Mouse (Mus musculus) cerebellum, adult 2 months (tissue): ENCODE results near the gene Ankrd65. TPM values are rescaled to one million over a fixed set of nuclear protein-coding genes. Genes with fewer than 3 reads are reported as not detected.

Experiments used
- DNase-seq, 2 experiments: peaks; one replicate each; pipeline ENCODE4 v3.0.0; 2021
- H3K27ac ChIP-seq: fragments of 200-500 bp; 2 replicates; pipeline ENCODE4 v1.5.1; 2012; ENCODE audit warnings: low read length, control low read depth, inconsistent platforms; ENCODE audit not compliant: insufficient read depth
- H3K27me3 ChIP-seq: fragments of 200-500 bp; 2 replicates; pipeline ENCODE4 v1.6.1; 2012; ENCODE audit warnings: inconsistent platforms, mild to moderate bottlenecking, low read length, moderate library complexity; ENCODE audit not compliant: control insufficient read depth, insufficient read depth
- H3K4me1 ChIP-seq: fragments of 200-500 bp; 2 replicates; pipeline ENCODE4 v1.6.1; 2011; ENCODE audit warnings: low read length; ENCODE audit not compliant: control insufficient read depth, insufficient read depth
- H3K4me3 ChIP-seq: fragments of 200-500 bp; replicated peaks from 2 replicates; pipeline ENCODE3; 2011; ENCODE audit warnings: mild to moderate bottlenecking, low read depth, low read length, control low read depth; ENCODE audit not compliant: insufficient read depth
- CTCF ChIP-seq: fragments of 200-500 bp; IDR thresholded peaks from 2 replicates; pipeline ENCODE4 v1.5.1; 2011; ENCODE audit warnings: low read depth, mild to moderate bottlenecking, control low read depth, low read length, moderate library complexity, borderline replicate concordance; ENCODE audit not compliant: insufficient read depth
- POLR2A ChIP-seq: fragments of 200-500 bp; IDR thresholded peaks from 2 replicates; pipeline ENCODE4 v1.6.1; 2011; ENCODE audit warnings: low read length, control low read depth, borderline replicate concordance; ENCODE audit not compliant: insufficient read depth
- WGBS: fragments of 180-500 bp; shearing (Covaris S2); methylation state at CpG from one replicate; pipeline ENCODE4 v1.1.7; 2018; 5-methylcytosine and 5-hydroxymethylcytosine counted together
- polyA plus RNA-seq: library from polyadenylated mRNA; depleted of rRNA; stranded (reverse); fragments of >200 nt; gene quantifications from 2 replicates; pipeline ENCODE4 v1.2.3, GENCODE M21; 2012

Ankrd65 gene
- polyA plus RNA-seq, 1 experiment, result 0.16 TPM

DNA sequence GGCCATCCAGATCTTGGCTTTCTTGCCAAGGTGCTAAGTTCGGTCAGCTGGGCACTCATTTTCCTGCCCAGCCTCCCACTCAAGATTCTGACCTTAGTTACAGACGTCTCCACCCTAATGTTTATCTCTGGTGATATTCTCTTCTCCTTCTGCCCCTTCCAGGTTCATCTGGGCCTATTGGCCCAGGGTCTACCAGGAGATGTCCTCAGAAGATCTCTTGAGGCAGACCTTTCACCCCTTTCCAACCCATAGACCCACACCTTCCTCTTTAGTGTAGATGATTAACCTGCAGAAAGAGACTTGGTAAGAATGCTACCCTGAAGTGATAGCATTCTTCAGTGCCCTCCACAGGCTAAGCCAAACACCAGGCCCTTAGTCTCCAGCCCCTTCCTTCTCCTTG is 18.5 kb upstream of the Ankrd65 start:
- no peak overlapping the region for H3K4me3 ChIP-seq
- H3K27ac ChIP-seq, result no peak overlapping the region
- no peak for DNase-seq
- WGBS, result 70% methylated on average over 2 of the region's 2 CpGs
- no peaks in the 10 kb centered on the region for H3K27me3 ChIP-seq
- H3K4me1 ChIP-seq, result peaks cover 21% of the 10 kb centered on the region
- TF ChIP-seq CTCF (no peak), POLR2A (no peak)

GRCm38 (mm10) chr4:155772786-155773185 is 17.5 kb upstream of the Ankrd65 start:
- Histone ChIP-seq H3K4me3 (no peak overlapping the region), H3K27ac (no peak overlapping the region), H3K4me1 (peaks cover 21% of the 10 kb centered on the region), H3K27me3 (no peaks in the 10 kb centered on the region)
- WGBS, result 84% methylated on average over 13 of the region's 13 CpGs
- DNase-seq, result no peak
- TF ChIP-seq POLR2A (no peak), CTCF (no peak)

GRCm38 (mm10) chr4:155773335-155774078 is 16.7 kb upstream of the Ankrd65 start:
- no peak for DNase-seq
- no peaks in the 10 kb centered on the region for H3K27me3 ChIP-seq
- H3K4me1 ChIP-seq, result peaks cover 21% of the 10 kb centered on the region
- no peak for TF ChIP-seq CTCF
- TF ChIP-seq POLR2A, result no peak
- no peak overlapping the region for H3K27ac ChIP-seq
- 59% methylated on average over 5 of the region's 5 CpGs for WGBS
- peak overlapping the region; percentile 72 for H3K4me3 ChIP-seq

GRCm38 (mm10) chr4:155774280-155774754 is 15.9 kb upstream of the Ankrd65 start, which contains the start of gene Vwa1:
Gene Vwa1 (minus strand): TSS chr4:155774698.
- WGBS, result under 1% methylated on average over 35 of the region's 35 CpGs
- peak; percentile 85 to 91 for DNase-seq
- TF ChIP-seq POLR2A (peak; percentile 96), CTCF (no peak)
- H3K27ac ChIP-seq, result peak within 1 kb of the TSS; percentile 65
- H3K4me1 ChIP-seq, result peaks cover 20% of the 10 kb centered on the region
- H3K27me3 ChIP-seq, result no peaks in the 10 kb centered on the region
- peak within 1 kb of the TSS; percentile 72 for H3K4me3 ChIP-seq

DNA sequence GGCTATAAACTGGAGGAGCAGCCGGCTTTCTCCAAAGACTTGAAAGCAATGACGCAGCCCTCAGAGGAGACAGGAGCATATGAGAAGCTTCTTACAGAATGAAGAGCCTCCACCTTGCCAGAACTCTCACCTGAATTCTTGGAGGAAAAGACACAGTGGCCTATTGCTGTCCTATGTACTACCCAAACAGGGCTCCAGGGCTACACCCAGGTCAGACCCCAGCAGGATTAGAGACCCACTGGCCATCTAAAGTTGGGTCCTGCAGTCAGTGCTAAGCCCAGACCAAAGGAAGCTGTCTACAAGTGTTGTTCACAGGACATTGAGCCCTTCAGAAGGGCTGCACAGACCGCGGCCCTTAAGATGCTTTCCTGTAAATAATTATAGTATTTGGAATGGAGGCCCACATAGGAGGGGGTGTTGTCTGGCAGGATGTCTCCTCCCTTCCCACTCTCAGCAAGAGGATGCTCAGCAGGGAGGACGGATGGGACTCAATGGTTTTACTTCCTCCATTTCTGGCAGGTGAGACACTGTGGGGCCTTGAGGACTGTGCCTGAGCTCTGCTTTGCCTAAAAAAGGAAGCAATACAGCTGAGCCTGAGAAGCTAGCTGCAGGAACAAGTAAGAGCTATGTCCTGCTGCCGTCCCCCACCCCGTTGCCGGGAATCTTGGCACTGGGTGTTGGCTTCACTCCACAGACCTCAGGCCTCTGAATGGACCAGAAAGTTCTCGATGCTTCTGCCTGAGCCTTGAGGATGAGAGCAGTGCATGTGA is 15.1 kb upstream of the Ankrd65 start:
- peak; percentile 62 to 65 for DNase-seq
- H3K4me3 ChIP-seq, result no peak overlapping the region
- no peaks in the 10 kb centered on the region for H3K27me3 ChIP-seq
- 11% methylated on average over 9 of the region's 9 CpGs for WGBS
- peak overlapping the region; percentile 65 for H3K27ac ChIP-seq
- H3K4me1 ChIP-seq, result peaks cover 18% of the 10 kb centered on the region
- no peak for TF ChIP-seq CTCF
- no peak for TF ChIP-seq POLR2A

DNA sequence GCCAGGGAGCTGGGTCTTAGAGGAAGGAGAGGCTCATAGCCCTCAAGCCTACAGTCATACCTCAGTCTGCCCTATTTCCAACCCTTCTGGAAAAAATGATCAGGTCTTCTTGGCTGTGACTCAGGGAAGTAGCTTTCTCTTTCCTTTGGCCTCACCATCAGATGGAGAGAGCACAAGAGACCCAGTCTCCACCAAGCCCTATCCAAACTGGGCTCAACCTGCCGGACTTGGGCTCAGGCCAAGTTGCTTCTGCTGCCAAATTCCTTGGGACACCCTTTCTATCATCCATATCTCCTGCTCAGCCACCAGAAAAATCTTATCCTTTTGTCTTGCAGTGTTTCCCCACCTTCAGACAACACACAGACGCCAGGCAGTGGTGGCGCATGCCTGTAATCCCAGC is 14.4 kb upstream of the Ankrd65 start:
- Histone ChIP-seq H3K4me1 (peaks cover 13% of the 10 kb centered on the region), H3K27ac (peak overlapping the region; percentile 65), H3K4me3 (no peak overlapping the region), H3K27me3 (no peaks in the 10 kb centered on the region)
- WGBS, result 52% methylated on average over 3 of the region's 3 CpGs
- DNase-seq, result peak; percentile 75 to 77
- TF ChIP-seq POLR2A (no peak), CTCF (no peak)

DNA sequence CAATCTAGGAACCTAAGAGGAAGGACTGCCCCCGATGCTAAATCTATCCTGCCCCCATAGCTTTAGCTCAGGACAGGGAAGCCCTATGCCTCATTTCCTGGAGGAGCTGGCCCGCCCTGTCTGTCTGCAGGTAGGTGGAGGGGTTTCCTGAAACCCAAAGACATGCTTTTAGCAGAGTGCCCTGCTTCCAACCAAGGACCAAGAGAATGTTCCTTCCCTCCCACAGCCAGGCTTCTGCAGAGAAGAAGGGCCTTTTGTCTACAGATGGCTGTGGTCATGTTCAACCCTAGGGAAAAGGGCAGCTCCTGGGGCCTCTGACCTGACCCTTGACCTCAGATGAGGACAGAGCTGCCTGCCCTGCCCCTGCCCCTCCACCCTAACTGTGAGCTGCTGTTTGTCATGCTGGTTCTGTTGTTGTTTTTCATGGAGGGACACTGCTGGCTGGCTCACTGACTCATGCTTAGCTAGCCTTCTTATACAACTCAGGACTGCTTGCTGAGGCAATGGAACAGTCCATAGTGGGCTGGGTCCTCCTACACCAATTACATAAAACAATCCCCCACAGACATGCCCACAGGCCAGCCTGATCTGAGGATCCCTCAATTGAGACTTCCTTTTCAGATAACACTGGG is 13.4 kb upstream of the Ankrd65 start:
- Histone ChIP-seq H3K27me3 (no peaks in the 10 kb centered on the region), H3K4me3 (no peak overlapping the region), H3K27ac (no peak overlapping the region), H3K4me1 (peaks cover 13% of the 10 kb centered on the region)
- no peak for TF ChIP-seq CTCF
- TF ChIP-seq POLR2A, result no peak
- 59% methylated on average over 2 of the region's 2 CpGs for WGBS
- no peak for DNase-seq

- H3K27ac ChIP-seq, result no peak overlapping the region
- DNase-seq, result no peak
- H3K27me3 ChIP-seq, result no peaks in the 10 kb centered on the region
- H3K4me3 ChIP-seq, result no peak overlapping the region
- peaks cover 13% of the 10 kb centered on the region for H3K4me1 ChIP-seq
- WGBS, result 70% methylated on average over 2 of the region's 2 CpGs
- no peak for TF ChIP-seq CTCF
- no peak for TF ChIP-seq POLR2A
Measured at GRCm38 (mm10) chr4:155777816-155778215, 12.4 kb upstream of the Ankrd65 start.
